Comparison of ENCODE assay signal across 8 mouse cellular contexts in the genomic region with DNA sequence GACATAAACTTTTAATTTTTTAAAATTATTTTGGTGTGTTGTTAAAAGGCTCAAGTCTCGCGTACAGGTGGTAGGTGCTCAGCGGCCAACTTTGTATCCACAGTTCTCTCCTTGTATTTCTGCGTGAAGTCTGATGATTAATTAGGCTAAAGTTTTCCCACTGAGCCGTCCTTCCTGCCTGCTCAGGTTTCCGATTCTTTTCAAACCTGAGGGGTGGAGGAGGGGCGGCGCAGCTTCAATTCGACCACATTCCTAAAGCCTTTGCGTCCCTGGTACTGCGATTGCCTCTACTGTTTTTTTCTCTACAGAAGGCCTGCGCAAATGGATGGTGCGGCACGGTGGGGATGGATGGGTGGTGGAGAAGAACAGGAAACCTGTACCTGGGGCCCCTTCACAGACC. TPM values are rescaled to one million over a fixed set of nuclear protein-coding genes. Genes with fewer than 3 reads are reported as not detected.
DNase-seq lines count a peak whose midpoint lies in the region; ATAC-seq lines count a peak whose summit lies in the region.
"Had no signal": no experiment of that assay in that cellular context is flagged by ENCODE, and none has a peak within 500 bp of the region (broad histone marks: within the 10 kb centered on the region; RNA-seq: fewer than 3 reads in every experiment).

No protein-coding gene starts in this region.

- H3K4me1 ChIP-seq in lung, embryonic 15.5 days = peaks cover 18% of the 10 kb centered on the region
- peaks cover 27% of the 10 kb centered on the region for H3K4me1 ChIP-seq in embryonic facial prominence, embryonic 10.5 days
- peaks cover 14% of the 10 kb centered on the region for H3K4me1 ChIP-seq in hindbrain, embryonic 15.5 days (replicated peaks)
- no peaks in the 10 kb centered on the region for H3K4me1 ChIP-seq in stomach, embryonic 16.5 days (ENCODE audit: control insufficient read depth, insufficient read depth, low read length)

- peak overlapping the region; percentile 60; the same call in 1 of the 2 replicates for H3K4me3 ChIP-seq in lung, embryonic 15.5 days
- H3K4me3 ChIP-seq in embryonic facial prominence, embryonic 10.5 days = peak overlapping the region; percentile 65
- H3K4me3 ChIP-seq in hindbrain, embryonic 15.5 days = peak overlapping the region; percentile 63
- no peak overlapping the region for H3K4me3 ChIP-seq in stomach, embryonic 16.5 days (replicated peaks; ENCODE audit: low read length)

- ATAC-seq in lung, embryonic 15.5 days (ENCODE audit: borderline replicate concordance, extremely low read depth, low FRiP score, low TSS enrichment) = no peak
- ATAC-seq in hindbrain, embryonic 15.5 days (ENCODE audit: low FRiP score, low read depth) = no peak
- no peak for ATAC-seq in stomach, embryonic 16.5 days (ENCODE audit: insufficient read depth, low FRiP score)
- ATAC-seq in inflammation-experienced regulatory T-cells, adult 6 months = no peak

- DNase-seq in lung, postnatal 36 days = no peak
- DNase-seq in embryonic facial prominence, embryonic 10.5 days (ENCODE audit: low spot score) = peak; percentile 73
- no peak for DNase-seq in layer of hippocampus, postnatal 25 days (ENCODE audit: extremely low spot score in 1 of 2, low spot score in 1 of 2)

- peaks cover 9% of the 10 kb centered on the region; the same call in 1 of the 2 replicates for H3K27me3 ChIP-seq in lung, embryonic 15.5 days
- peaks cover 28% of the 10 kb centered on the region for H3K27me3 ChIP-seq in embryonic facial prominence, embryonic 10.5 days (replicated peaks; ENCODE audit: low read depth, poor library complexity, severe bottlenecking)
- no peaks in the 10 kb centered on the region for H3K27me3 ChIP-seq in hindbrain, embryonic 15.5 days
- H3K27me3 ChIP-seq in stomach, embryonic 16.5 days (ENCODE audit: control insufficient read depth, insufficient read depth, low read length) = 0 out of 2 replicates have a peak, but pooled peaks cover 4% of the 10 kb centered on the region

- WGBS in lung, embryonic 15.5 days = 6% methylated on average over 14 of the region's 14 CpGs
- WGBS in embryonic facial prominence, embryonic 10.5 days = 4% methylated on average over 14 of the region's 14 CpGs
- 6% methylated on average over 14 of the region's 14 CpGs for WGBS in hindbrain, embryonic 15.5 days
- WGBS in stomach, embryonic 16.5 days = 7% methylated on average over 14 of the region's 14 CpGs

- H3K36me3 ChIP-seq in lung, embryonic 15.5 days = no peaks in the 10 kb centered on the region
- peaks cover 7% of the 10 kb centered on the region; the same call in 1 of the 2 replicates for H3K36me3 ChIP-seq in embryonic facial prominence, embryonic 10.5 days (replicated peaks)
- H3K36me3 ChIP-seq in hindbrain, embryonic 15.5 days = no peaks in the 10 kb centered on the region
- no peaks in the 10 kb centered on the region for H3K36me3 ChIP-seq in stomach, embryonic 16.5 days (ENCODE audit: control insufficient read depth, insufficient read depth, low read length)
- H3K36me3 ChIP-seq: neural tube, embryonic 13.5 days had no signal

- peak overlapping the region; percentile 94 for H3K4me2 ChIP-seq in lung, embryonic 15.5 days
- peak overlapping the region; percentile 78 for H3K4me2 ChIP-seq in hindbrain, embryonic 15.5 days
- H3K4me2 ChIP-seq in stomach, embryonic 16.5 days (ENCODE audit: low read depth, low read length) = peak overlapping the region; percentile 74; the same call in 1 of the 2 replicates

- H3K27ac ChIP-seq in lung, embryonic 15.5 days = peak overlapping the region; percentile 3; the same call in 1 of the 2 replicates
- peak overlapping the region; percentile 67 for H3K27ac ChIP-seq in embryonic facial prominence, embryonic 10.5 days (replicated peaks)
- H3K27ac ChIP-seq in hindbrain, embryonic 15.5 days (replicated peaks) = no peak overlapping the region
- peak overlapping the region; percentile 38; the same call in 1 of the 2 replicates for H3K27ac ChIP-seq in stomach, embryonic 16.5 days (ENCODE audit: low read length)
- H3K27ac ChIP-seq: neural tube, embryonic 13.5 days had no signal

- no peak overlapping the region for H3K9ac ChIP-seq in lung, embryonic 15.5 days
- H3K9ac ChIP-seq in hindbrain, embryonic 15.5 days = no peak overlapping the region
- H3K9ac ChIP-seq in stomach, embryonic 16.5 days (ENCODE audit: low read length) = no peak overlapping the region

- H3K9me3 ChIP-seq in lung, embryonic 15.5 days = no peaks in the 10 kb centered on the region
- no peaks in the 10 kb centered on the region for H3K9me3 ChIP-seq in embryonic facial prominence, embryonic 10.5 days
- no peaks in the 10 kb centered on the region for H3K9me3 ChIP-seq in hindbrain, embryonic 15.5 days
- H3K9me3 ChIP-seq in stomach, embryonic 16.5 days (replicated peaks; ENCODE audit: control insufficient read depth, low read length) = no peaks in the 10 kb centered on the region
- H3K9me3 ChIP-seq: neural tube, embryonic 13.5 days had no signal

RNA-seq across cellular contexts. Expression of a gene that starts 1.8 kb away (rescaled TPM):
- 6.3 and 6.5 TPM in 2 replicates for polyA plus RNA-seq in lung, embryonic 15.5 days (2015; fragmentation: Nextera tagmentation; extraction: Ambion mirVana)
- polyA plus RNA-seq in embryonic facial prominence, embryonic 10.5 days (2016; fragmentation: Nextera tagmentation; extraction: Ambion mirVana) = 7.8 TPM in 2 replicates
- polyA plus RNA-seq in hindbrain, embryonic 15.5 days (2015; fragmentation: Nextera tagmentation; extraction: Ambion mirVana) = 10.1 and 13.4 TPM in 2 replicates
- 3.8 and 4.8 TPM in 2 replicates for polyA plus RNA-seq in stomach, embryonic 16.5 days (2015; fragmentation: Nextera tagmentation; extraction: Ambion mirVana)
- 10 to 100 TPM; 17.9 to 21.6 TPM for total RNA-seq in layer of hippocampus, postnatal 25 days (2021)
- polyA plus RNA-seq in inflammation-experienced regulatory T-cells, adult 6 months (2017; shearing (Covaris generic)) = 1 to 10 TPM in 2 of 3 experiments, under 1 TPM in 1; 0.93 to 4.4 (median 1.3) TPM

RNA-seq across cellular contexts. Expression of a gene that starts 22.2 kb away (rescaled TPM):
- 15.6 and 16.3 TPM in 2 replicates for polyA plus RNA-seq in lung, embryonic 15.5 days (2015; fragmentation: Nextera tagmentation; extraction: Ambion mirVana)
- 11.9 and 14.3 TPM in 2 replicates for polyA plus RNA-seq in embryonic facial prominence, embryonic 10.5 days (2016; fragmentation: Nextera tagmentation; extraction: Ambion mirVana)
- polyA plus RNA-seq in hindbrain, embryonic 15.5 days (2015; fragmentation: Nextera tagmentation; extraction: Ambion mirVana) = 4.1 and 5.2 TPM in 2 replicates
- polyA plus RNA-seq in stomach, embryonic 16.5 days (2015; fragmentation: Nextera tagmentation; extraction: Ambion mirVana) = 9.0 and 9.1 TPM in 2 replicates
- total RNA-seq in layer of hippocampus, postnatal 25 days (2021) = 1 to 10 TPM; 1.1 to 2.2 TPM
- polyA plus RNA-seq in inflammation-experienced regulatory T-cells, adult 6 months (2017; shearing (Covaris generic)) = 1 to 10 TPM; 1.4 to 9.9 (median 6.4) TPM

RNA-seq across cellular contexts. Expression of a gene that starts 47.2 kb away (rescaled TPM):
- polyA plus RNA-seq in lung, embryonic 15.5 days (2015; fragmentation: Nextera tagmentation; extraction: Ambion mirVana) = 116 and 124 TPM in 2 replicates
- 163 and 164 TPM in 2 replicates for polyA plus RNA-seq in embryonic facial prominence, embryonic 10.5 days (2016; fragmentation: Nextera tagmentation; extraction: Ambion mirVana)
- 113 TPM in 2 replicates for polyA plus RNA-seq in hindbrain, embryonic 15.5 days (2015; fragmentation: Nextera tagmentation; extraction: Ambion mirVana)
- 117 and 135 TPM in 2 replicates for polyA plus RNA-seq in stomach, embryonic 16.5 days (2015; fragmentation: Nextera tagmentation; extraction: Ambion mirVana)
- total RNA-seq in layer of hippocampus, postnatal 25 days (2021) = 10 to 100 TPM; 62.4 to 70.0 TPM
- polyA plus RNA-seq in inflammation-experienced regulatory T-cells, adult 6 months (2017; shearing (Covaris generic)) = 10 to 100 TPM; 55.8 to 67.1 (median 65.2) TPM

RNA-seq across cellular contexts. Expression of a gene that starts 47.4 kb away (rescaled TPM):
- 27.2 and 27.7 TPM in 2 replicates for polyA plus RNA-seq in lung, embryonic 15.5 days (2015; fragmentation: Nextera tagmentation; extraction: Ambion mirVana)
- polyA plus RNA-seq in embryonic facial prominence, embryonic 10.5 days (2016; fragmentation: Nextera tagmentation; extraction: Ambion mirVana) = 40.3 and 44.6 TPM in 2 replicates
- polyA plus RNA-seq in hindbrain, embryonic 15.5 days (2015; fragmentation: Nextera tagmentation; extraction: Ambion mirVana) = 19.5 TPM in 2 replicates
- polyA plus RNA-seq in stomach, embryonic 16.5 days (2015; fragmentation: Nextera tagmentation; extraction: Ambion mirVana) = 22.4 and 22.9 TPM in 2 replicates
- total RNA-seq in layer of hippocampus, postnatal 25 days (2021) = 10 to 100 TPM; 12.4 to 15.6 TPM
- 10 to 100 TPM in 2 of 3 experiments, 1 to 10 TPM in 1; 9.1 to 13.2 (median 10.8) TPM for polyA plus RNA-seq in inflammation-experienced regulatory T-cells, adult 6 months (2017; shearing (Covaris generic))
